Comparison of ENCODE assay signal across 10 mouse cellular contexts in genomic region chr19:5952071-5952691, GRCm38 (mm10). TPM values are rescaled to one million over a fixed set of nuclear protein-coding genes. Genes with fewer than 3 reads are reported as not detected.
DNase-seq lines count a peak whose midpoint lies in the region; ATAC-seq and TF ChIP-seq lines count a peak whose summit lies in the region.
"Had no signal": no experiment of that assay in that cellular context is flagged by ENCODE, and none has a peak within 500 bp of the region (broad histone marks: within the 10 kb centered on the region; RNA-seq: fewer than 3 reads in every experiment).

No protein-coding gene starts in this region.

- TF ChIP-seq CTCF in hindbrain, postnatal 0 days (IDR thresholded peaks at IDR 0.05; ENCODE audit: low read depth), result no peak

- peak; percentile 40; the same call in 1 of the 2 replicates for ATAC-seq in heart, embryonic 11.5 days (replicated peaks; ENCODE audit: insufficient number of reproducible peaks, low FRiP score, low TSS enrichment)
- no peak for ATAC-seq in hindbrain, postnatal 0 days

- peak overlapping the region; percentile 86 for H3K27ac ChIP-seq in heart, embryonic 11.5 days (ENCODE audit: low read depth, low read length)
- no peak overlapping the region for H3K27ac ChIP-seq in hindbrain, postnatal 0 days
- H3K27ac ChIP-seq: macrophage had no signal

- H3K4me2 ChIP-seq in heart, embryonic 11.5 days, result peak overlapping the region; percentile 29
- no peak overlapping the region for H3K4me2 ChIP-seq in hindbrain, postnatal 0 days (ENCODE audit: low read depth, low read length)

- peaks cover 18% of the 10 kb centered on the region for H3K36me3 ChIP-seq in heart, embryonic 11.5 days (ENCODE audit: control insufficient read depth, insufficient read depth, low read length)
- peaks cover 9% of the 10 kb centered on the region; the same call in 1 of the 2 replicates for H3K36me3 ChIP-seq in hindbrain, postnatal 0 days (ENCODE audit: insufficient read depth, low read length)

- 47% methylated on average over 13 of the region's 13 CpGs for WGBS in heart, embryonic 11.5 days (ENCODE audit: insufficient replicate concordance)
- 78% methylated on average over 13 of the region's 13 CpGs for WGBS in hindbrain, postnatal 0 days

- intact Hi-C loops in left cerebral cortex, postnatal 36 days (cut with DNase I), result no loop called here

- no peaks in the 10 kb centered on the region for H3K9me3 ChIP-seq in heart, embryonic 11.5 days (replicated peaks; ENCODE audit: control insufficient read depth, low read length)
- H3K9me3 ChIP-seq in hindbrain, postnatal 0 days (ENCODE audit: low read length), result no peaks in the 10 kb centered on the region

- no peak overlapping the region for H3K9ac ChIP-seq in heart, embryonic 11.5 days (ENCODE audit: low read depth, low read length)
- no peak overlapping the region for H3K9ac ChIP-seq in hindbrain, postnatal 0 days (replicated peaks; ENCODE audit: low read length)

- no peak overlapping the region for H3K4me3 ChIP-seq in heart, embryonic 11.5 days (ENCODE audit: low read depth, low read length)
- H3K4me3 ChIP-seq in hindbrain, postnatal 0 days (ENCODE audit: low read length), result no peak overlapping the region

- H3K27me3 ChIP-seq in heart, embryonic 11.5 days (ENCODE audit: control insufficient read depth, insufficient read depth, low read length), result no peaks in the 10 kb centered on the region
- H3K27me3 ChIP-seq in hindbrain, postnatal 0 days (ENCODE audit: insufficient read depth, low read length), result no peaks in the 10 kb centered on the region

- DNase-seq in embryo, embryonic 10 days (ENCODE audit: low spot score), result peak; percentile 32
- no peak for DNase-seq in embryo, embryonic 9.5 days (ENCODE audit: extremely low spot score)
- DNase-seq in kidney, postnatal 14 days, result peak; percentile 83
- peak; percentile 66 to 72 for DNase-seq in lung, postnatal 4 days
- no peak for DNase-seq in cerebellum, adult 11 months
- DNase-seq in hindbrain, postnatal 0 days (ENCODE audit: low spot score), result no peak
- DNase-seq in left cerebral cortex, postnatal 36 days (ENCODE audit: low spot score in 2 of 2), result no peak
- DNase-seq: thymus, postnatal 14 days had no signal

- H3K4me1 ChIP-seq in heart, embryonic 11.5 days (ENCODE audit: control insufficient read depth, insufficient read depth, low read length), result peaks cover 28% of the 10 kb centered on the region
- no peaks in the 10 kb centered on the region for H3K4me1 ChIP-seq in hindbrain, postnatal 0 days (ENCODE audit: insufficient read depth, low read length)

RNA-seq across cellular contexts. Expression of gene Pola2, which starts 11.8 kb away (rescaled TPM):
- polyA plus RNA-seq in heart, embryonic 11.5 days (2014; fragmentation: Nextera tagmentation; extraction: Ambion mirVana), result 58.9 and 59.2 TPM in 2 replicates
- total RNA-seq in hindbrain, postnatal 0 days (2014; rRNA removed), result 23.4 and 28.9 TPM in 2 replicates
- polyA plus RNA-seq in hindbrain, postnatal 0 days (2015; fragmentation: Nextera tagmentation; extraction: Ambion mirVana), result 19.5 and 21.5 TPM in 2 replicates
- 1 to 10 TPM; 4.6 to 5.5 TPM for total RNA-seq in left cerebral cortex, postnatal 36 days (2021)

RNA-seq across cellular contexts. Expression of gene Cdc42ep2, which starts 27.6 kb away (rescaled TPM):
- polyA plus RNA-seq in heart, embryonic 11.5 days (2014; fragmentation: Nextera tagmentation; extraction: Ambion mirVana), result 6.3 and 7.6 TPM in 2 replicates
- total RNA-seq in hindbrain, postnatal 0 days (2014; rRNA removed), result 22.0 and 28.0 TPM in 2 replicates
- polyA plus RNA-seq in hindbrain, postnatal 0 days (2015; fragmentation: Nextera tagmentation; extraction: Ambion mirVana), result 17.4 and 18.0 TPM in 2 replicates
- 1 to 10 TPM; 5.5 to 8.3 TPM for total RNA-seq in left cerebral cortex, postnatal 36 days (2021)

RNA-seq across cellular contexts. Expression of gene Slc22a20, which starts 33.8 kb away (rescaled TPM):
- polyA plus RNA-seq in heart, embryonic 11.5 days (2014; fragmentation: Nextera tagmentation; extraction: Ambion mirVana), result not detected in 2 replicates
- not detected in 2 replicates for total RNA-seq in hindbrain, postnatal 0 days (2014; rRNA removed)
- polyA plus RNA-seq in hindbrain, postnatal 0 days (2015; fragmentation: Nextera tagmentation; extraction: Ambion mirVana), result not detected in 2 replicates
- total RNA-seq in left cerebral cortex, postnatal 36 days (2021), result not detected
- polyA plus RNA-seq: macrophage had no signal

RNA-seq across cellular contexts. Expression of gene Dpf2, which starts 39.4 kb away (rescaled TPM):
- polyA plus RNA-seq in heart, embryonic 11.5 days (2014; fragmentation: Nextera tagmentation; extraction: Ambion mirVana), result 105 and 119 TPM in 2 replicates
- 61.7 and 77.4 TPM in 2 replicates for total RNA-seq in hindbrain, postnatal 0 days (2014; rRNA removed)
- polyA plus RNA-seq in hindbrain, postnatal 0 days (2015; fragmentation: Nextera tagmentation; extraction: Ambion mirVana), result 69.5 and 70.2 TPM in 2 replicates
- total RNA-seq in left cerebral cortex, postnatal 36 days (2021), result 10 to 100 TPM; 77.5 to 96.5 TPM

RNA-seq across cellular contexts. Expression of gene Tigd3, which starts 58.2 kb away (rescaled TPM):
- polyA plus RNA-seq in heart, embryonic 11.5 days (2014; fragmentation: Nextera tagmentation; extraction: Ambion mirVana), result 1.5 and 2.6 TPM in 2 replicates
- total RNA-seq in hindbrain, postnatal 0 days (2014; rRNA removed), result 7.5 and 10.1 TPM in 2 replicates
- polyA plus RNA-seq in hindbrain, postnatal 0 days (2015; fragmentation: Nextera tagmentation; extraction: Ambion mirVana), result 7.1 and 7.5 TPM in 2 replicates
- total RNA-seq in left cerebral cortex, postnatal 36 days (2021), result 1 to 10 TPM; 4.3 to 4.5 TPM

Comparison
In these comparisons a context has a peak if more than half of its experiments do, and no peak if none do; other contexts are left out.
1. DNase-seq: peak in embryo, embryonic 10 days (single experiment), kidney, postnatal 14 days (single experiment) and lung, postnatal 4 days (2 of 2); none in embryo, embryonic 9.5 days (single experiment), cerebellum, adult 11 months (single experiment), hindbrain, postnatal 0 days (single experiment) and left cerebral cortex, postnatal 36 days (0 of 2).